Mouse (Mus musculus): ENCODE results near the gene Acoxl. TPM values are rescaled to one million over a fixed set of nuclear protein-coding genes. Genes with fewer than 3 reads are reported as not detected.
A peak's percentile ranks its signal among the peaks of the same experiment; 100 is the strongest.

Gene Acoxl
- not detected in 2 replicates for polyA plus RNA-seq (2012; rRNA removed)

GRCm38 (mm10) chr2:127838576-127838975, at the start of gene Acoxl:
Gene Acoxl, plus strand, starts transcription at chr2:127838876.
- TF ChIP-seq CTCF (IDR thresholded peaks at IDR 0.05; ENCODE audit: borderline replicate concordance, insufficient read depth, low read depth, low read length) (no peak), POLR2A (IDR thresholded peaks at IDR 0.05; ENCODE audit: borderline replicate concordance, insufficient read depth, low read length) (no peak)
- no peaks in the 10 kb centered on the region for H3K4me1 ChIP-seq (ENCODE audit: control insufficient read depth, insufficient read depth, low read length)
- no peaks in the 10 kb centered on the region for H3K27me3 ChIP-seq (ENCODE audit: control insufficient read depth, insufficient read depth, low read length)
- H3K4me3 ChIP-seq (replicated peaks; ENCODE audit: insufficient read depth, low read depth, low read length) = no peak within 1 kb of the TSS
- H3K27ac ChIP-seq (ENCODE audit: insufficient read depth, low read length) = no peak within 1 kb of the TSS
- no peak for DNase-seq
- WGBS = 74% methylated on average over 7 of the region's 7 CpGs

GRCm38 (mm10) chr2:127789138-127789537, 49.5 kb upstream of the Acoxl start:
- DNase-seq = no peak
- WGBS = 4% methylated on average over 11 of the region's 11 CpGs
- peak overlapping the region; percentile 87 for H3K4me3 ChIP-seq (replicated peaks; ENCODE audit: insufficient read depth, low read depth, low read length)
- H3K4me1 ChIP-seq (ENCODE audit: control insufficient read depth, insufficient read depth, low read length) = no peaks in the 10 kb centered on the region; the same call in 1 of the 2 replicates
- no peak overlapping the region for H3K27ac ChIP-seq (ENCODE audit: insufficient read depth, low read length)
- TF ChIP-seq POLR2A (IDR thresholded peaks at IDR 0.05; ENCODE audit: borderline replicate concordance, insufficient read depth, low read length) = no peak
- no peak for TF ChIP-seq CTCF (IDR thresholded peaks at IDR 0.05; ENCODE audit: borderline replicate concordance, insufficient read depth, low read depth, low read length)
- H3K27me3 ChIP-seq (ENCODE audit: control insufficient read depth, insufficient read depth, low read length) = no peaks in the 10 kb centered on the region

GRCm38 (mm10) chr2:127789651-127790270, 48.9 kb upstream of the Acoxl start:
- no peaks in the 10 kb centered on the region; the same call in 1 of the 2 replicates for H3K4me1 ChIP-seq (ENCODE audit: control insufficient read depth, insufficient read depth, low read length)
- no peak for DNase-seq
- no peaks in the 10 kb centered on the region for H3K27me3 ChIP-seq (ENCODE audit: control insufficient read depth, insufficient read depth, low read length)
- 21% methylated on average over 9 of the region's 9 CpGs for WGBS
- no peak overlapping the region for H3K27ac ChIP-seq (ENCODE audit: insufficient read depth, low read length)
- no peak overlapping the region for H3K4me3 ChIP-seq (replicated peaks; ENCODE audit: insufficient read depth, low read depth, low read length)
- TF ChIP-seq CTCF (IDR thresholded peaks at IDR 0.05; ENCODE audit: borderline replicate concordance, insufficient read depth, low read depth, low read length) = no peak
- TF ChIP-seq POLR2A (IDR thresholded peaks at IDR 0.05; ENCODE audit: borderline replicate concordance, insufficient read depth, low read length) = no peak

GRCm38 (mm10) chr2:127791919-127792603, 46.6 kb upstream of the Acoxl start, which contains the start of gene Mtln:
Gene Mtln, minus strand, starts transcription at chr2:127792488.
- Histone ChIP-seq H3K27ac (ENCODE audit: insufficient read depth, low read length) (0 out of 2 replicates have a peak within 1 kb of the TSS, but pooled peaks have one; percentile 8), H3K4me1 (ENCODE audit: control insufficient read depth, insufficient read depth, low read length) (no peaks in the 10 kb centered on the region; the same call in 1 of the 2 replicates), H3K4me3 (replicated peaks; ENCODE audit: insufficient read depth, low read depth, low read length) (peak within 1 kb of the TSS; percentile 84), H3K27me3 (ENCODE audit: control insufficient read depth, insufficient read depth, low read length) (no peaks in the 10 kb centered on the region)
- WGBS = under 1% methylated on average over 37 of the region's 37 CpGs
- TF ChIP-seq POLR2A (IDR thresholded peaks at IDR 0.05; ENCODE audit: borderline replicate concordance, insufficient read depth, low read length) = peak; percentile 90; the same call in 1 of the 2 replicates
- TF ChIP-seq CTCF (IDR thresholded peaks at IDR 0.05; ENCODE audit: borderline replicate concordance, insufficient read depth, low read depth, low read length) = no peak
- peak; percentile 92 to 93 for DNase-seq

- Histone ChIP-seq H3K27ac (ENCODE audit: insufficient read depth, low read length) (no peak within 1 kb of the TSS), H3K4me3 (replicated peaks; ENCODE audit: insufficient read depth, low read depth, low read length) (peak within 1 kb of the TSS; percentile 67), H3K27me3 (ENCODE audit: control insufficient read depth, insufficient read depth, low read length) (no peaks in the 10 kb centered on the region), H3K4me1 (ENCODE audit: control insufficient read depth, insufficient read depth, low read length) (no peaks in the 10 kb centered on the region)
- under 1% methylated on average over 56 of the region's 56 CpGs for WGBS
- DNase-seq = peak; percentile 92 to 93
- TF ChIP-seq CTCF (IDR thresholded peaks at IDR 0.05; ENCODE audit: borderline replicate concordance, insufficient read depth, low read depth, low read length) (no peak), POLR2A (IDR thresholded peaks at IDR 0.05; ENCODE audit: borderline replicate concordance, insufficient read depth, low read length) (no peak)
These were observed 7.1 kb upstream of the Acoxl start, which contains the start of gene Bub1 for GRCm38 (mm10) chr2:127831401-127832102. Gene Bub1, minus strand, starts transcription at chr2:127831865.

- no peak for TF ChIP-seq POLR2A (IDR thresholded peaks at IDR 0.05; ENCODE audit: borderline replicate concordance, insufficient read depth, low read length)
- no peak for TF ChIP-seq CTCF (IDR thresholded peaks at IDR 0.05; ENCODE audit: borderline replicate concordance, insufficient read depth, low read depth, low read length)
These were observed 6.4 kb upstream of the Acoxl start for GRCm38 (mm10) chr2:127832103-127832832.

GRCm38 (mm10) chr2:127832833-127833190, 5.9 kb upstream of the Acoxl start:
- 14% methylated on average over 2 of the region's 2 CpGs for WGBS
- Histone ChIP-seq H3K27ac (ENCODE audit: insufficient read depth, low read length) (no peak overlapping the region), H3K27me3 (ENCODE audit: control insufficient read depth, insufficient read depth, low read length) (no peaks in the 10 kb centered on the region), H3K4me1 (ENCODE audit: control insufficient read depth, insufficient read depth, low read length) (no peaks in the 10 kb centered on the region), H3K4me3 (replicated peaks; ENCODE audit: insufficient read depth, low read depth, low read length) (no peak overlapping the region)
- DNase-seq = peak in 1 of 2 experiments; percentile 14
- TF ChIP-seq CTCF (IDR thresholded peaks at IDR 0.05; ENCODE audit: borderline replicate concordance, insufficient read depth, low read depth, low read length) (no peak), POLR2A (IDR thresholded peaks at IDR 0.05; ENCODE audit: borderline replicate concordance, insufficient read depth, low read length) (no peak)

More at GRCm38 (mm10) chr2:127832103-127832832, 6.4 kb upstream of the Acoxl start:
- WGBS = 33% methylated on average over 11 of the region's 11 CpGs
- H3K27me3 ChIP-seq (ENCODE audit: control insufficient read depth, insufficient read depth, low read length) = no peaks in the 10 kb centered on the region
- no peak overlapping the region for H3K27ac ChIP-seq (ENCODE audit: insufficient read depth, low read length)
- no peaks in the 10 kb centered on the region for H3K4me1 ChIP-seq (ENCODE audit: control insufficient read depth, insufficient read depth, low read length)
- no peak for DNase-seq
- peak overlapping the region; percentile 67 for H3K4me3 ChIP-seq (replicated peaks; ENCODE audit: insufficient read depth, low read depth, low read length)
